Mouse (Mus musculus): Measurements from ENCODE around the gene Rapsn.
"Not testable (repeated sequence)": the region's sequence is repeated elsewhere in the genome, so short reads cannot be mapped to it uniquely, and the experiment has no call there.

The Rapsn gene

DNA sequence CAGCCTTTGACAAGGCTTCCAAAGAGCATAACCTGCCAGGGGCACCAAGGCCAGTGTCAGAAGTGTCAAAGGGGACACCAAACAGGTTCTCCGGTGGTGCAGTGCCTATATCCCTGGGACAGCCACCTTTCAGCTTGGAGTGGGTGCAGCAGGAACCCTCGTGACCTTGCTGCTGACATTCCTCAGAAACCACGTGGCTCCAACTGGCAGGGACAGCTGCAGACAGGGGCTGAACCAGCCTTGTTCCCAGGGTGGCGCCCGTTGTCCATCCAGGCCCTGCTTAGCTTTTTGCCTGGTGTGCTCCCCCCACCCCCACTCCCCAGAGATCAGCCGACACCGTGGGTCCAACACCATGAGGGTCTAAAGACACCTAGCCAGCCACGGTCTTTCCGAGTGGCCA lies at the start of gene Rapsn:
TSS of gene Rapsn (plus strand) at position 236 of the 400 bp plus-strand sequence.
- ATAC-seq (ENCODE audit: low TSS enrichment): no peak

DNA sequence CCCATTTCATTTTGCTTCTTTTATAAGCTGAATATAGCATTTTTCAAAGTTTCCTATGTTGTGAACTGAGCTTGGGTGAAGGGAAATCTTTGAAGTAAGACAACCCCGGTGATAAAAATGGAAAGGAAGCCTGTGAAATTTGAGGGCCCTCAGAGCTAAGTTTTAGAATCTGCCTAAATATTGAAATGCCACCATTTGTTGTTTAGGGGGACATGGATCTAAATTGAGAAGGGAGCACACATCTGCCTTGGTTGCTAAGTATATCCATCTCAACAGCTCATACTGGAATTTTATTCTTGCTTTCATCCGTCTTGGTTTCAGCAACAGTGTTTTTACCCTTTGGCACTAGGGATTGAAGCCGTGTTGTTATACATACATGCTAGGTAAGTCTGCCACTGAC lies 49.4 kb upstream of the Rapsn start:
- peak; percentile 71 for ATAC-seq (ENCODE audit: low TSS enrichment)

- no peak for ATAC-seq (ENCODE audit: low TSS enrichment)
Measured at GRCm38 (mm10) chr2:91008536-91008935, 26.9 kb upstream of the Rapsn start.

GRCm38 (mm10) chr2:91013881-91014280 lies 21.5 kb upstream of the Rapsn start:
- ATAC-seq (ENCODE audit: low TSS enrichment): no peak

- ATAC-seq (ENCODE audit: low TSS enrichment): 0 out of 2 replicates have a peak, but pooled peaks have one; percentile 11
Measured at GRCm38 (mm10) chr2:91015386-91015785, 20.0 kb upstream of the Rapsn start.

GRCm38 (mm10) chr2:91018061-91018788 lies 17.2 kb upstream of the Rapsn start:
- peak; percentile 38; the same call in 1 of the 2 replicates for ATAC-seq (ENCODE audit: low TSS enrichment)

- no peak for ATAC-seq (ENCODE audit: low TSS enrichment)
Measured at GRCm38 (mm10) chr2:91019911-91020310, 15.5 kb upstream of the Rapsn start.

GRCm38 (mm10) chr2:91022266-91022665 lies 13.2 kb upstream of the Rapsn start:
- not testable (repeated sequence) for ATAC-seq (ENCODE audit: low TSS enrichment)

- ATAC-seq (ENCODE audit: low TSS enrichment): no peak
Measured at GRCm38 (mm10) chr2:91023131-91023530, 12.3 kb upstream of the Rapsn start.

DNA sequence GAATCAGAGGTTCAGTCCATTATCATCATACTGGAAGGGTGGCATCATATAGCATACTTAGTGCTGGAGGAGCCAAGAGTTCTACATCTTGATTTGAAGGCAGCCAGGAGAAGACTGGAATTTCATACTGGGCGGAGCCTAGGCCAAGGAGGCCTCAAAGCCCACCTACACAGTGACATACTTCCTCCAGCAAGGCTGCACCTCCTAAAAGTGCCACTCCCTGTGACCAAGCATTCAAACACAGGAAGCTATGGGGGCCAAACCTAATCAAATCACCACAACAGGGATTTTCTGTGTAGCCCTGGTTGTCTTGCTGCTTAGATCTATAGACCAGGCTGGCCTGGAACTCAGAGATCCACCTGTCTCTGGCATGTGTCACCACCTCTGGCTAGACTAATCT lies 11.5 kb upstream of the Rapsn start:
- no peak for ATAC-seq (ENCODE audit: low TSS enrichment)

- ATAC-seq (ENCODE audit: low TSS enrichment): peak; percentile 85
Measured at GRCm38 (mm10) chr2:91025081-91025516, 10.3 kb upstream of the Rapsn start.

DNA sequence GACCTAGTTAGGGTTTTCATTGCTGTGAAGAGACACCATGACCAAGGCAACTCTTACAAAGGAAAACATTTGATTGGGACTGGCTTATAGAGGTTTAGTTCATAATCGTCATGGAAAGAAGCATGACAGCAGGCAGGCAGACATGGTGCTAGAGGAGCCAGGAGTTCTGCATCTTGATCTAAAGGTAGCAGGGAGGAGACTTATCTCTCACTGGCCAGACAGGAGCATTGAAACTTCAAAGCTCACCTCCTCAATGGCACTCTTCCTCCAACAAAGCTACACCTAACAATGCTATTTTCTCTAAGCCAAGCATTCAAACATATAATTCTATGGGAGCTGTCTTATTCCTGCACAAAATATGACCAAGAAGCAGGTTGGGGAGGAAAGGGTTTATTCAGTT lies 8.9 kb upstream of the Rapsn start:
- ATAC-seq (ENCODE audit: low TSS enrichment): no peak

- no peak for ATAC-seq (ENCODE audit: low TSS enrichment)
Measured at GRCm38 (mm10) chr2:91027391-91028214, 7.8 kb upstream of the Rapsn start.

DNA sequence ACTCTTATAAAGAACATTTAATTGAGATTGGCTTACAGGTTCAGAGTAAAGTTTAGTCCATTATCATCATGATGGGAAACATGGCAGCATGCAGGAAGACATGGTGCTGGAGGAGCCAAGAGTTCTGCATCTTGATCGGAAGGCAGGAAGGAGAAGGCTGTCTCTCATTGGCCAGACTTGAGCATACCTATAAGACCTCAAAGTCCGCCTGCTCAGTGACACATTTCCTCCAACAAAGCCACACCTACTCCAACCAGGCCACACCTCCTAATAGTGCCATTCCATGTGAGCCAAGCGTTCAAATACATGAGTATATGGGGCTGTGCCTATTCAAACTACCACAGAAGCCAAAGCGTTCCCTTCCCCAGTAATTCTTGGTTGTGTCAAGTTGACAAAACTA lies 4.2 kb upstream of the Rapsn start:
- no peak for ATAC-seq (ENCODE audit: low TSS enrichment)

DNA sequence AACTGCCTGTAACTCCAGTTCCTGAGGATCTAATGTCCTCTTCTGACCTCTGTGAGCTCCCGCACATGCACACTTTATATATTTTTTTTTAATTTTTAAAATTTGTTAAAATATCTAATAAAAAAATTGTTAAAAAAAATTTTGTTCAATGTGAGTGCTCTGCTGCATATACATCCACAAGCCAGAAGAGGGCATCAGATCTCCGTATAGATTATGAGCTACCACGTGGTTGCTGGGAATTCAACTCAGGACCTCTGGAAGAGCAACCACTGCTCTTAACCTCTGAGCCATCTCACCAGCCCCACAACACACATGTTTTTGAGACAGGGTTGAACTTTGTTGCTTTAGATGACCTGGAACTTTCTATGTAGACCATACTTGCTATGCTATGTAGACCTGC lies 2.4 kb upstream of the Rapsn start:
- ATAC-seq (ENCODE audit: low TSS enrichment): no peak

DNA sequence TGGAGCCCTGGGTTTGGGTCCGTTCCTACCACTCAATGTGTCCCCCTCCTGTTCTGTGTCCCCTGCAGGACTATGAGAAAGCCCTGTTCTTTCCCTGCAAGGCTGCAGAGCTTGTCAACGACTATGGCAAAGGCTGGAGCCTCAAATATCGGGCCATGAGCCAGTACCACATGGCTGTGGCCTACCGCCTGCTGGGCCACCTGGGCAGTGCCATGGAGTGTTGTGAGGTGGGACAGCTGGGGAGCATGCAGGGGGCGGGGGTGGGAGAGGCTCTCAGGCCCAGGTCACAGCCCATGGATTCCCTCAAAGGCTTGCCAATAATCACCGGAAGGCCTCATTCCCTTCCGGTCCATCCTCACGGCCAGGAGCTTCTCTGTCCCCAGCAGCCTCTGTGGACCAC lies 6.4 kb downstream of the Rapsn start:
- ATAC-seq (ENCODE audit: low TSS enrichment): no peak

GRCm38 (mm10) chr2:91042651-91043398 lies 7.4 kb downstream of the Rapsn start:
- ATAC-seq (ENCODE audit: low TSS enrichment): no peak

GRCm38 (mm10) chr2:91044727-91045126 lies 9.3 kb downstream of the Rapsn start:
- ATAC-seq (ENCODE audit: low TSS enrichment): no peak

DNA sequence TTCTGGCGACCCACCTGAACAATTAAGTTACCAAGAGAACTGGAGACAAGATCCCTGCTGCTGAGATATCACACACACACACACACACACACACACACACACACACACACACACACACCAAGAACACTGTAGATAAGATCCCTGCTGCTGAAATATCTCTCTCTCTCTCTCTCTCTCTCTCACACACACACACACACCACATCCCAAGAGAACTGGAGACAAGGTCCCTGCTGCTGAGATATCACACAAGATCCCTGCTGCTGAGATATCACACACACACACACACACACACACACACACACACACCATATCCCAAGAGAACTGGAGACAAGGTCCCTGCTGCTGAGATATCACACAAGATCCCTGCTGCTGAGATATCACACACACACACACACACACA lies 10.4 kb downstream of the Rapsn start:
- ATAC-seq (ENCODE audit: low TSS enrichment): not testable (repeated sequence)

DNA sequence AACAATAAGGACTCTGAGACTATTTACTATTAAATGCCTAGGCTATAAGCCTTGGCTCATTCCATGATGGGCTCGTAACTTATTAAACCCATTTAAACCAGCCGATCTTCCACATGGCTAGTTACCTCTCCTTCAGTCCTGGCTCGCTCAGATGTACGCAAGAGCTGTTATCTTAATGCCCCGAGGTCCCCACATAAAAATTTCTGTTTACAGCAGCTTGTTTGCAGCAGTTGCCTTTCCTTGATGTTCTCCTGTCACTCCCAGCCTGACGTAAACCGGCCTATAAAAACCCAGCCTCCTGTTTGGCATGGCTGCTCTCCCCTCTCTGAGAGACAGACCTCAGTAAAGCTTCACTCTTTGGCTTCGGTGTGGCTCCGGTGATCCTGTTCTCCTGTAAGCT lies 11.9 kb downstream of the Rapsn start:
- no peak for ATAC-seq (ENCODE audit: low TSS enrichment)

DNA sequence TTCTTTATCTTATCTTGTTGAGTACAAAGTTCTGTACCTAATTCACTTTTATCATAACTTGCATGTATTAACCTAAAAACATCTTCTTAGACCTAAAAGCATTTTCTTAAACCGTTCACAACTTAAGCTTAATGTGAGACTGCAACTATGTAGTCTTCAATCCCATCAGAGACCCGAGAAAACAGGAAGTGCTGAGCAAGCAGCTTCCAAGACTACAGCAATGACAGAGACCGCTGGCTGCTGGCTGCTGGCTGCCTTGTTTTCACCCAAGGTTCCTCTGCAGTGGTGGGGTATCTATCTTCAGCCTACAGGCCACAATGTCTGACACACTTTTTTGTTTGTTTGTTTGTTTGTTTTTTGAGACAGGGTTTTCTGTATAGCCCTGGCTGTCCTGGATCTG lies 16.5 kb downstream of the Rapsn start:
- no peak for ATAC-seq (ENCODE audit: low TSS enrichment)

GRCm38 (mm10) chr2:91052752-91053151 lies 17.3 kb downstream of the Rapsn start:
- no peak for ATAC-seq (ENCODE audit: low TSS enrichment)
